Mouse (Mus musculus): ENCODE measurements around the gene Tcte3.

- TF ChIP-seq POLR2A (IDR thresholded peaks at IDR 0.05; ENCODE audit: borderline replicate concordance, extremely low read depth, low read depth, low read length) (no peak), CTCF (IDR thresholded peaks at IDR 0.05; ENCODE audit: insufficient read depth, low read length) (no peak)
Measured at GRCm38 (mm10) chr17:15066066-15066465, 24.8 kb upstream of the Tcte3 start.
